Mouse (Mus musculus): Measurements from ENCODE around the gene Mlh1.

DNA sequence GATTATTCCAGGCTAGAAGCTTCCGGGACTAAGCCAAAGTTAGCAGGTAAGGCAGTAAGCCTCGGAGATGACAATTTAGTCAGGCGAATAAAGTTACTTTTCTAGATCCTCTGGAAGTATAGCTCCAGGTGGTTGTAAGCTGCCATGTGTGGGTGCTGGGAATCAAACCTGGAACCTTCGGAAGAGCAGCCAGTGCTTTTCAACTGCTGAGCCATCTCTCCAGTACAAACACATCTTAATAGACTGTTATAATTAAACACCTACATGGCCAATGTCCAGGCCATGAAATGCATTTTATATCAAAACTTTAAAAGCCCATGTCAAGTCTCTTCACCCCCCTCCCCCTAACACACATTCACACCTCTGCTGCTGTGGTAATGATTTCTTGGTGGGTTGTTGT lies 16.4 kb upstream of the Mlh1 start:
- TF ChIP-seq FLI1 (IDR thresholded peaks at IDR 0.05; ENCODE audit: low read length) (no peak), GATA1 (IDR thresholded peaks at IDR 0.05; ENCODE audit: borderline replicate concordance, low read length) (no peak)

All from megakaryocyte, embryonic 14.5 days (primary cell).